Mouse (Mus musculus): Measurements from ENCODE around the gene Rflnb.

- TF ChIP-seq CTCF (IDR thresholded peaks at IDR 0.05; ENCODE audit: borderline replicate concordance, insufficient read depth, low read depth, low read length) (no peak), POLR2A (IDR thresholded peaks at IDR 0.05; ENCODE audit: borderline replicate concordance, insufficient read depth, low read length) (no peak)
Observed at GRCm38 (mm10) chr11:75984581-75984980, 43.0 kb downstream of the Rflnb start.
